ENCODE assay signal across 8 mouse cellular contexts in genomic region chr5:151189321-151189720, GRCm38 (mm10). TPM values are rescaled to one million over a fixed set of nuclear protein-coding genes. Genes with fewer than 3 reads are reported as not detected.
DNase-seq lines count a peak whose midpoint lies in the region; ATAC-seq and TF ChIP-seq lines count a peak whose summit lies in the region.

No protein-coding gene starts in this region.

- H3K4me1 ChIP-seq in kidney, adult 2 months (ENCODE audit: control insufficient read depth, insufficient read depth, low read length) = peaks cover 4% of the 10 kb centered on the region; the same call in 1 of the 2 replicates
- H3K4me1 ChIP-seq in embryonic facial prominence, embryonic 10.5 days = peaks cover 30% of the 10 kb centered on the region
- peaks cover 7% of the 10 kb centered on the region; the same call in 1 of the 2 replicates for H3K4me1 ChIP-seq in hindbrain, embryonic 15.5 days (replicated peaks)
- peaks cover 9% of the 10 kb centered on the region; the same call in 1 of the 2 replicates for H3K4me1 ChIP-seq in midbrain, embryonic 15.5 days

- peak overlapping the region; percentile 83 for H3K4me2 ChIP-seq in hindbrain, embryonic 15.5 days
- H3K4me2 ChIP-seq in midbrain, embryonic 15.5 days = peak overlapping the region; percentile 96

- no peaks in the 10 kb centered on the region for H3K9me3 ChIP-seq in embryonic facial prominence, embryonic 10.5 days
- no peaks in the 10 kb centered on the region for H3K9me3 ChIP-seq in hindbrain, embryonic 15.5 days
- H3K9me3 ChIP-seq in midbrain, embryonic 15.5 days = no peaks in the 10 kb centered on the region

- H3K36me3 ChIP-seq in kidney, adult 2 months (ENCODE audit: control insufficient read depth, insufficient read depth, low read length) = no peaks in the 10 kb centered on the region
- H3K36me3 ChIP-seq in embryonic facial prominence, embryonic 10.5 days (replicated peaks) = no peaks in the 10 kb centered on the region
- no peaks in the 10 kb centered on the region for H3K36me3 ChIP-seq in hindbrain, embryonic 15.5 days
- H3K36me3 ChIP-seq in midbrain, embryonic 15.5 days (replicated peaks) = no peaks in the 10 kb centered on the region

- peak; percentile 24 for DNase-seq in kidney, adult 2 months
- DNase-seq in kidney, postnatal 14 days = no peak
- DNase-seq in embryonic facial prominence, embryonic 10.5 days (ENCODE audit: low spot score) = no peak
- no peak for DNase-seq in thymus, postnatal 0 days (ENCODE audit: low spot score)
- DNase-seq in embryo, embryonic 11 days = no peak
- DNase-seq in kidney, adult 8-10 months = no peak

- 8% methylated on average over 3 of the region's 3 CpGs for WGBS in kidney, adult 2 months
- 47% methylated on average over 3 of the region's 3 CpGs for WGBS in embryonic facial prominence, embryonic 10.5 days
- 43% methylated on average over 3 of the region's 3 CpGs for WGBS in hindbrain, embryonic 15.5 days
- whole genome bisulfite sequencing in midbrain, embryonic 15.5 days = 47% methylated on average over 3 of the region's 3 CpGs

- H3K9ac ChIP-seq in hindbrain, embryonic 15.5 days = 0 out of 2 replicates have a peak overlapping the region, but pooled peaks have one; percentile 37
- no peak overlapping the region for H3K9ac ChIP-seq in midbrain, embryonic 15.5 days

- no peaks in the 10 kb centered on the region for H3K27me3 ChIP-seq in kidney, adult 2 months (replicated peaks; ENCODE audit: control insufficient read depth, insufficient read depth, low read length)
- H3K27me3 ChIP-seq in embryonic facial prominence, embryonic 10.5 days (replicated peaks; ENCODE audit: low read depth, poor library complexity, severe bottlenecking) = no peaks in the 10 kb centered on the region
- H3K27me3 ChIP-seq in hindbrain, embryonic 15.5 days = 0 out of 2 replicates have a peak, but pooled peaks cover 5% of the 10 kb centered on the region
- no peaks in the 10 kb centered on the region for H3K27me3 ChIP-seq in midbrain, embryonic 15.5 days (replicated peaks)

- peak overlapping the region; percentile 53 for H3K27ac ChIP-seq in kidney, adult 2 months (ENCODE audit: insufficient read depth, low read depth, low read length)
- no peak overlapping the region for H3K27ac ChIP-seq in embryonic facial prominence, embryonic 10.5 days (replicated peaks)
- no peak overlapping the region; the same call in 1 of the 2 replicates for H3K27ac ChIP-seq in hindbrain, embryonic 15.5 days (replicated peaks)
- no peak overlapping the region for H3K27ac ChIP-seq in midbrain, embryonic 15.5 days

- TF ChIP-seq POLR2A in kidney, adult 2 months (IDR thresholded peaks at IDR 0.05; ENCODE audit: low read depth, low read length) = no peak

- TF ChIP-seq CTCF in kidney, adult 2 months (conservative IDR thresholded peaks at IDR 0.05; ENCODE audit: insufficient read depth, insufficient read length, low read depth, low read length) = no peak

- peak overlapping the region; percentile 69 for H3K4me3 ChIP-seq in kidney, adult 2 months (ENCODE audit: insufficient read depth, low read depth, low read length)
- H3K4me3 ChIP-seq in embryonic facial prominence, embryonic 10.5 days = peak overlapping the region; percentile 67
- peak overlapping the region; percentile 51 for H3K4me3 ChIP-seq in hindbrain, embryonic 15.5 days
- H3K4me3 ChIP-seq in midbrain, embryonic 15.5 days = peak overlapping the region; percentile 46

- no peak for ATAC-seq in hindbrain, embryonic 15.5 days (ENCODE audit: low FRiP score, low read depth)
- no peak for ATAC-seq in midbrain, embryonic 15.5 days (replicated peaks)

RNA-seq across cellular contexts. Expression of gene Stard13, which starts 44.3 kb away (rescaled TPM):
- 7.3 and 9.9 TPM in 2 replicates for polyA plus RNA-seq in kidney, adult 2 months (2012; rRNA removed)
- polyA plus RNA-seq in embryonic facial prominence, embryonic 10.5 days (2016; fragmentation: Nextera tagmentation; extraction: Ambion mirVana) = 4.2 and 4.6 TPM in 2 replicates
- polyA plus RNA-seq in hindbrain, embryonic 15.5 days (2015; fragmentation: Nextera tagmentation; extraction: Ambion mirVana) = 6.1 and 6.2 TPM in 2 replicates
- 3.5 and 4.0 TPM in 2 replicates for polyA plus RNA-seq in midbrain, embryonic 15.5 days (2015; fragmentation: Nextera tagmentation; extraction: Ambion mirVana)
- 0.98 and 1.1 TPM in 2 replicates for polyA plus RNA-seq in thymus, postnatal 0 days (2015; fragmentation: Nextera tagmentation; extraction: Ambion mirVana)
